Mouse (Mus musculus): ENCODE measurements around the gene Efna5. TPM values are rescaled to one million over a fixed set of nuclear protein-coding genes. Genes with fewer than 3 reads are reported as not detected.

Efna5 gene
- polyA plus RNA-seq, 1 experiment from 2014 or later: 30.3 TPM

- Histone ChIP-seq H3K36me3 (no peaks in the 10 kb centered on the region), H3K27ac (no peak overlapping the region), H3K9me3 (no peaks in the 10 kb centered on the region), H3K27me3 (replicated peaks) (no peaks in the 10 kb centered on the region), H3K4me3 (replicated peaks) (no peak overlapping the region), H3K4me2 (replicated peaks) (no peak overlapping the region), H3K4me1 (replicated peaks) (peaks cover 13% of the 10 kb centered on the region), H3K9ac (no peak overlapping the region)
- WGBS: 29% methylated on average over 7 of the region's 7 CpGs
- no peak for ATAC-seq
Measured at GRCm38 (mm10) chr17:62656591-62656990, 224.5 kb downstream of the Efna5 start.

- no peaks in the 10 kb centered on the region for H3K9me3 ChIP-seq
- 0 out of 2 replicates have a peak overlapping the region, but pooled peaks have one; percentile 9 for H3K4me2 ChIP-seq (replicated peaks)
- no peaks in the 10 kb centered on the region for H3K36me3 ChIP-seq
- no peak overlapping the region for H3K9ac ChIP-seq
- peaks cover 13% of the 10 kb centered on the region for H3K4me1 ChIP-seq (replicated peaks)
- H3K4me3 ChIP-seq (replicated peaks): no peak overlapping the region
- ATAC-seq: no peak; the same call in 1 of the 2 replicates
- 35% methylated on average over 16 of the region's 16 CpGs for WGBS
- no peak overlapping the region for H3K27ac ChIP-seq
- no peaks in the 10 kb centered on the region for H3K27me3 ChIP-seq (replicated peaks)
Measured at GRCm38 (mm10) chr17:62655819-62656355, 225.2 kb downstream of the Efna5 start.

- 62% methylated on average over 6 of the region's 6 CpGs for WGBS
Measured at GRCm38 (mm10) chr17:62652451-62652850, 228.7 kb downstream of the Efna5 start.

GRCm38 (mm10) chr17:62651696-62652095, 229.4 kb downstream of the Efna5 start:
- no peaks in the 10 kb centered on the region for H3K27me3 ChIP-seq (replicated peaks)
- H3K9ac ChIP-seq: no peak overlapping the region
- WGBS: 64% methylated on average over 8 of the region's 8 CpGs
- H3K4me3 ChIP-seq (replicated peaks): no peak overlapping the region
- peaks cover 8% of the 10 kb centered on the region for H3K4me1 ChIP-seq (replicated peaks)
- no peak overlapping the region; the same call in 1 of the 2 replicates for H3K27ac ChIP-seq
- no peaks in the 10 kb centered on the region for H3K36me3 ChIP-seq
- no peak for ATAC-seq
- no peak overlapping the region for H3K4me2 ChIP-seq (replicated peaks)
- H3K9me3 ChIP-seq: no peaks in the 10 kb centered on the region

More at GRCm38 (mm10) chr17:62652451-62652850, 228.7 kb downstream of the Efna5 start:
- no peak for ATAC-seq
- Histone ChIP-seq H3K4me2 (replicated peaks) (no peak overlapping the region), H3K4me1 (replicated peaks) (peaks cover 13% of the 10 kb centered on the region), H3K27ac (no peak overlapping the region), H3K4me3 (replicated peaks) (no peak overlapping the region), H3K9ac (no peak overlapping the region), H3K36me3 (no peaks in the 10 kb centered on the region), H3K9me3 (no peaks in the 10 kb centered on the region), H3K27me3 (replicated peaks) (no peaks in the 10 kb centered on the region)

GRCm38 (mm10) chr17:62649293-62649950, 231.7 kb downstream of the Efna5 start:
- H3K9me3 ChIP-seq: no peaks in the 10 kb centered on the region
- H3K27ac ChIP-seq: no peak overlapping the region
- no peak overlapping the region for H3K4me3 ChIP-seq (replicated peaks)
- H3K9ac ChIP-seq: no peak overlapping the region
- no peaks in the 10 kb centered on the region for H3K27me3 ChIP-seq (replicated peaks)
- H3K36me3 ChIP-seq: no peaks in the 10 kb centered on the region
- no peak overlapping the region for H3K4me2 ChIP-seq (replicated peaks)
- no peak for ATAC-seq
- no peaks in the 10 kb centered on the region for H3K4me1 ChIP-seq (replicated peaks)
- WGBS: 87% methylated on average over 10 of the region's 10 CpGs

GRCm38 (mm10) chr17:62646836-62647235, 234.3 kb downstream of the Efna5 start:
- Histone ChIP-seq H3K27ac (no peak overlapping the region), H3K4me1 (replicated peaks) (no peaks in the 10 kb centered on the region), H3K36me3 (no peaks in the 10 kb centered on the region), H3K4me2 (replicated peaks) (no peak overlapping the region), H3K9me3 (no peaks in the 10 kb centered on the region), H3K9ac (no peak overlapping the region), H3K4me3 (replicated peaks) (no peak overlapping the region), H3K27me3 (replicated peaks) (no peaks in the 10 kb centered on the region)
- no peak for ATAC-seq
- 92% methylated on average over 8 of the region's 8 CpGs for WGBS

GRCm38 (mm10) chr17:62642447-62643145, 238.5 kb downstream of the Efna5 start:
- Histone ChIP-seq H3K4me1 (replicated peaks) (no peaks in the 10 kb centered on the region), H3K4me2 (replicated peaks) (no peak overlapping the region), H3K27me3 (replicated peaks) (no peaks in the 10 kb centered on the region), H3K4me3 (replicated peaks) (no peak overlapping the region), H3K9me3 (no peaks in the 10 kb centered on the region), H3K9ac (no peak overlapping the region), H3K27ac (no peak overlapping the region), H3K36me3 (no peaks in the 10 kb centered on the region)
- WGBS: 56% methylated on average over 12 of the region's 12 CpGs
- ATAC-seq: no peak

GRCm38 (mm10) chr17:62640654-62641053, 240.5 kb downstream of the Efna5 start:
- H3K27ac ChIP-seq: no peak overlapping the region
- ATAC-seq: no peak
- no peaks in the 10 kb centered on the region for H3K36me3 ChIP-seq
- H3K9me3 ChIP-seq: no peaks in the 10 kb centered on the region
- H3K9ac ChIP-seq: no peak overlapping the region
- H3K27me3 ChIP-seq (replicated peaks): no peaks in the 10 kb centered on the region
- no peak overlapping the region for H3K4me3 ChIP-seq (replicated peaks)
- 85% methylated on average over 6 of the region's 6 CpGs for WGBS
- 0 out of 2 replicates have a peak, but pooled peaks cover 2% of the 10 kb centered on the region for H3K4me1 ChIP-seq (replicated peaks)
- H3K4me2 ChIP-seq (replicated peaks): no peak overlapping the region

GRCm38 (mm10) chr17:62636896-62637295, 244.2 kb downstream of the Efna5 start:
- 63% methylated on average over 7 of the region's 7 CpGs for WGBS
- ATAC-seq: no peak
- H3K4me3 ChIP-seq (replicated peaks): no peak overlapping the region
- 0 out of 2 replicates have a peak, but pooled peaks cover 2% of the 10 kb centered on the region for H3K4me1 ChIP-seq (replicated peaks)
- H3K36me3 ChIP-seq: no peaks in the 10 kb centered on the region
- no peak overlapping the region for H3K27ac ChIP-seq
- H3K9me3 ChIP-seq: no peaks in the 10 kb centered on the region
- no peaks in the 10 kb centered on the region for H3K27me3 ChIP-seq (replicated peaks)
- no peak overlapping the region for H3K4me2 ChIP-seq (replicated peaks)
- H3K9ac ChIP-seq: no peak overlapping the region

- H3K36me3 ChIP-seq: no peaks in the 10 kb centered on the region
- 0 out of 2 replicates have a peak, but pooled peaks cover 2% of the 10 kb centered on the region for H3K4me1 ChIP-seq (replicated peaks)
- no peaks in the 10 kb centered on the region for H3K9me3 ChIP-seq
- H3K27ac ChIP-seq: no peak overlapping the region
- no peak for ATAC-seq
- no peak overlapping the region for H3K9ac ChIP-seq
- H3K4me3 ChIP-seq (replicated peaks): no peak overlapping the region
- no peak overlapping the region for H3K4me2 ChIP-seq (replicated peaks)
- WGBS: 78% methylated on average over 3 of the region's 3 CpGs
- H3K27me3 ChIP-seq (replicated peaks): no peaks in the 10 kb centered on the region
Measured at GRCm38 (mm10) chr17:62634937-62635336, 246.2 kb downstream of the Efna5 start.

GRCm38 (mm10) chr17:62628474-62628873, 252.6 kb downstream of the Efna5 start:
- H3K9ac ChIP-seq: no peak overlapping the region
- no peak overlapping the region for H3K4me2 ChIP-seq (replicated peaks)
- H3K9me3 ChIP-seq: no peaks in the 10 kb centered on the region
- WGBS: 77% methylated on average over 1 of the region's 1 CpGs
- no peak overlapping the region for H3K4me3 ChIP-seq (replicated peaks)
- H3K4me1 ChIP-seq (replicated peaks): no peaks in the 10 kb centered on the region
- H3K27me3 ChIP-seq (replicated peaks): no peaks in the 10 kb centered on the region
- no peak overlapping the region for H3K27ac ChIP-seq
- no peak for ATAC-seq
- no peaks in the 10 kb centered on the region for H3K36me3 ChIP-seq

- no peak for ATAC-seq
Measured at GRCm38 (mm10) chr17:62627508-62627907, 253.6 kb downstream of the Efna5 start.

More at GRCm38 (mm10) chr17:62627508-62627907, 253.6 kb downstream of the Efna5 start:
- Histone ChIP-seq H3K27me3 (replicated peaks) (no peaks in the 10 kb centered on the region), H3K36me3 (no peaks in the 10 kb centered on the region), H3K4me1 (replicated peaks) (no peaks in the 10 kb centered on the region), H3K9me3 (no peaks in the 10 kb centered on the region), H3K4me2 (replicated peaks) (no peak overlapping the region), H3K4me3 (replicated peaks) (no peak overlapping the region), H3K9ac (no peak overlapping the region), H3K27ac (no peak overlapping the region)
- 58% methylated on average over 1 of the region's 1 CpGs for WGBS
